Mouse (Mus musculus): ENCODE data around the gene Selplg. TPM values are rescaled to one million over a fixed set of nuclear protein-coding genes. Genes with fewer than 3 reads are reported as not detected.
"Not testable (repeated sequence)": the region's sequence is repeated elsewhere in the genome, so short reads cannot be mapped to it uniquely, and the experiment has no call there.

The Selplg gene
- polyA plus RNA-seq, 1 experiment from 2014 or later = 2.1 TPM

- peaks cover 8% of the 10 kb centered on the region; the same call in 1 of the 2 replicates for H3K27me3 ChIP-seq
- no peaks in the 10 kb centered on the region for H3K9me3 ChIP-seq
- H3K36me3 ChIP-seq = no peaks in the 10 kb centered on the region
- no peak overlapping the region for H3K27ac ChIP-seq (replicated peaks)
- WGBS = 45% methylated on average over 5 of the region's 5 CpGs
- no peak for ATAC-seq (ENCODE audit: low FRiP score, low read depth)
- H3K4me1 ChIP-seq (replicated peaks) = no peaks in the 10 kb centered on the region
- no peak overlapping the region for H3K4me2 ChIP-seq
- no peak overlapping the region for H3K9ac ChIP-seq
- 0 out of 2 replicates have a peak overlapping the region, but pooled peaks have one; percentile 8 for H3K4me3 ChIP-seq
Observed at GRCm38 (mm10) chr5:113799691-113800090, 32.8 kb downstream of the Selplg start.

GRCm38 (mm10) chr5:113798525-113798924, 33.9 kb downstream of the Selplg start:
- Histone ChIP-seq H3K4me2 (no peak overlapping the region), H3K9me3 (no peaks in the 10 kb centered on the region), H3K36me3 (no peaks in the 10 kb centered on the region), H3K9ac (no peak overlapping the region), H3K27me3 (peaks cover 8% of the 10 kb centered on the region; the same call in 1 of the 2 replicates), H3K27ac (replicated peaks) (no peak overlapping the region), H3K4me1 (replicated peaks) (no peaks in the 10 kb centered on the region), H3K4me3 (no peak overlapping the region)
- ATAC-seq (ENCODE audit: low FRiP score, low read depth) = no peak
- 82% methylated on average over 9 of the region's 9 CpGs for WGBS

GRCm38 (mm10) chr5:113797149-113797882, 35.1 kb downstream of the Selplg start:
- Histone ChIP-seq H3K4me2 (0 out of 2 replicates have a peak overlapping the region, but pooled peaks have one; percentile 15), H3K4me3 (no peak overlapping the region), H3K36me3 (no peaks in the 10 kb centered on the region), H3K4me1 (replicated peaks) (no peaks in the 10 kb centered on the region), H3K27ac (replicated peaks) (no peak overlapping the region), H3K27me3 (peaks cover 8% of the 10 kb centered on the region; the same call in 1 of the 2 replicates), H3K9ac (no peak overlapping the region), H3K9me3 (no peaks in the 10 kb centered on the region)
- 16% methylated on average over 19 of the region's 19 CpGs for WGBS
- ATAC-seq (ENCODE audit: low FRiP score, low read depth) = no peak

GRCm38 (mm10) chr5:113796401-113797148, 35.9 kb downstream of the Selplg start:
- Histone ChIP-seq H3K9me3 (no peaks in the 10 kb centered on the region), H3K4me2 (0 out of 2 replicates have a peak overlapping the region, but pooled peaks have one; percentile 15), H3K9ac (no peak overlapping the region), H3K4me1 (replicated peaks) (no peaks in the 10 kb centered on the region), H3K27me3 (peaks cover 8% of the 10 kb centered on the region; the same call in 1 of the 2 replicates), H3K4me3 (no peak overlapping the region), H3K27ac (replicated peaks) (no peak overlapping the region), H3K36me3 (no peaks in the 10 kb centered on the region)
- WGBS = 9% methylated on average over 12 of the region's 13 CpGs
- no peak for ATAC-seq (ENCODE audit: low FRiP score, low read depth)

- H3K27me3 ChIP-seq = no peaks in the 10 kb centered on the region
- 84% methylated on average over 16 of the region's 16 CpGs for WGBS
Observed at GRCm38 (mm10) chr5:113791197-113792095, 41.0 kb downstream of the Selplg start.

GRCm38 (mm10) chr5:113790453-113791196, 41.8 kb downstream of the Selplg start:
- no peaks in the 10 kb centered on the region for H3K4me1 ChIP-seq (replicated peaks)
- H3K4me3 ChIP-seq = no peak overlapping the region
- no peaks in the 10 kb centered on the region for H3K27me3 ChIP-seq
- H3K36me3 ChIP-seq = no peaks in the 10 kb centered on the region
- WGBS = 77% methylated on average over 11 of the region's 11 CpGs
- ATAC-seq (ENCODE audit: low FRiP score, low read depth) = no peak
- H3K4me2 ChIP-seq = no peak overlapping the region
- H3K27ac ChIP-seq (replicated peaks) = no peak overlapping the region
- H3K9me3 ChIP-seq = no peaks in the 10 kb centered on the region
- H3K9ac ChIP-seq = no peak overlapping the region

More at GRCm38 (mm10) chr5:113791197-113792095, 41.0 kb downstream of the Selplg start:
- Histone ChIP-seq H3K4me1 (replicated peaks) (no peaks in the 10 kb centered on the region), H3K27ac (replicated peaks) (no peak overlapping the region), H3K9ac (no peak overlapping the region), H3K4me2 (no peak overlapping the region), H3K4me3 (no peak overlapping the region), H3K9me3 (no peaks in the 10 kb centered on the region), H3K36me3 (no peaks in the 10 kb centered on the region)
- no peak for ATAC-seq (ENCODE audit: low FRiP score, low read depth)

- H3K27ac ChIP-seq (replicated peaks) = no peak overlapping the region
- H3K9ac ChIP-seq = no peak overlapping the region
- ATAC-seq (ENCODE audit: low FRiP score, low read depth) = no peak
Observed at GRCm38 (mm10) chr5:113789075-113789788, 43.2 kb downstream of the Selplg start.

GRCm38 (mm10) chr5:113788645-113789044, 43.8 kb downstream of the Selplg start:
- no peaks in the 10 kb centered on the region for H3K36me3 ChIP-seq
- H3K9me3 ChIP-seq = no peaks in the 10 kb centered on the region
- WGBS = 55% methylated on average over 6 of the region's 6 CpGs
- no peak overlapping the region for H3K9ac ChIP-seq
- H3K27me3 ChIP-seq = peaks cover 2% of the 10 kb centered on the region; the same call in 1 of the 2 replicates
- no peak overlapping the region for H3K27ac ChIP-seq (replicated peaks)
- H3K4me3 ChIP-seq = no peak overlapping the region
- H3K4me2 ChIP-seq = no peak overlapping the region
- no peak for ATAC-seq (ENCODE audit: low FRiP score, low read depth)
- no peaks in the 10 kb centered on the region for H3K4me1 ChIP-seq (replicated peaks)

More at GRCm38 (mm10) chr5:113789075-113789788, 43.2 kb downstream of the Selplg start:
- Histone ChIP-seq H3K36me3 (no peaks in the 10 kb centered on the region), H3K9me3 (no peaks in the 10 kb centered on the region), H3K4me2 (no peak overlapping the region), H3K27me3 (no peaks in the 10 kb centered on the region; the same call in 1 of the 2 replicates), H3K4me1 (replicated peaks) (no peaks in the 10 kb centered on the region), H3K4me3 (no peak overlapping the region)
- 27% methylated on average over 7 of the region's 7 CpGs for WGBS

GRCm38 (mm10) chr5:113786985-113787384, 45.5 kb downstream of the Selplg start:
- Histone ChIP-seq H3K4me1 (replicated peaks) (no peaks in the 10 kb centered on the region), H3K4me2 (no peak overlapping the region), H3K27ac (replicated peaks) (no peak overlapping the region), H3K9me3 (no peaks in the 10 kb centered on the region), H3K36me3 (no peaks in the 10 kb centered on the region), H3K4me3 (no peak overlapping the region), H3K27me3 (peaks cover 12% of the 10 kb centered on the region; the same call in 1 of the 2 replicates), H3K9ac (no peak overlapping the region)
- WGBS = 81% methylated on average over 5 of the region's 5 CpGs
- ATAC-seq (ENCODE audit: low FRiP score, low read depth) = no peak

GRCm38 (mm10) chr5:113784104-113784503, 48.3 kb downstream of the Selplg start:
- H3K27me3 ChIP-seq = peaks cover 12% of the 10 kb centered on the region; the same call in 1 of the 2 replicates
- not testable (repeated sequence) for H3K36me3 ChIP-seq; H3K9ac ChIP-seq; H3K4me1 ChIP-seq (replicated peaks); H3K4me2 ChIP-seq; H3K27ac ChIP-seq (replicated peaks); H3K4me3 ChIP-seq; ATAC-seq (ENCODE audit: low FRiP score, low read depth); H3K9me3 ChIP-seq
- 29% methylated on average over 3 of the region's 3 CpGs for WGBS
